Mouse (Mus musculus) kidney, embryonic 15.5 days (tissue): Measurements from ENCODE around the gene Btnl4. TPM values are rescaled to one million over a fixed set of nuclear protein-coding genes. Genes with fewer than 3 reads are reported as not detected.
"Not testable (repeated sequence)": the region's sequence is repeated elsewhere in the genome, so short reads cannot be mapped to it uniquely, and the experiment has no call there.

Experiments used
- ATAC-seq: fragments of 200-750 bp; cut with Nextera tagmentation; replicated peaks from 2 replicates; pipeline ENCODE4 v1.8.0; 2017; ENCODE audit warnings: moderate TSS enrichment; ENCODE audit not compliant: low FRiP score
- H3K27ac ChIP-seq: fragments of 300-500 bp; sonication (generic); 2 replicates; pipeline ENCODE4 v1.5.1; 2015; ENCODE audit warnings: mild to moderate bottlenecking, inconsistent platforms
- H3K27me3 ChIP-seq: fragments of 300-500 bp; sonication (generic); 2 replicates; pipeline ENCODE4 v1.6.1; 2015; ENCODE audit warnings: inconsistent platforms
- H3K36me3 ChIP-seq: fragments of 300-500 bp; sonication (generic); 2 replicates; pipeline ENCODE4 v1.6.1; 2015; ENCODE audit warnings: inconsistent platforms
- H3K4me1 ChIP-seq: fragments of 300-500 bp; sonication (generic); 2 replicates; pipeline ENCODE4 v1.6.1; 2015; ENCODE audit warnings: inconsistent platforms
- H3K4me2 ChIP-seq: fragments of 300-500 bp; sonication (generic); 2 replicates; pipeline ENCODE4 v1.6.1; 2015; ENCODE audit warnings: moderate library complexity, mild to moderate bottlenecking, inconsistent platforms
- H3K4me3 ChIP-seq: fragments of 300-500 bp; sonication (generic); replicated peaks from 2 replicates; pipeline ENCODE4 v1.5.1; 2015; ENCODE audit warnings: mild to moderate bottlenecking, inconsistent platforms
- H3K9ac ChIP-seq: fragments of 300-500 bp; sonication (generic); 2 replicates; pipeline ENCODE4 v1.6.1; 2015; ENCODE audit warnings: mild to moderate bottlenecking, inconsistent platforms
- H3K9me3 ChIP-seq: fragments of 300-500 bp; sonication (generic); replicated peaks from 2 replicates; pipeline ENCODE4 v1.6.1; 2016; ENCODE audit warnings: inconsistent platforms
- WGBS: fragments of 180-500 bp; shearing (Covaris S2); methylation state at CpG from one replicate; pipeline ENCODE4 v1.1.7; 2015; ENCODE audit warnings: mixed read lengths; 5-methylcytosine and 5-hydroxymethylcytosine counted together
- polyA plus RNA-seq: library from polyadenylated mRNA; unstranded; fragments of >200 nt; fragmentation: Nextera tagmentation; extraction: Ambion mirVana; gene quantifications from 2 replicates; pipeline ENCODE4 v1.2.1, GENCODE M21; 2015

The Btnl4 gene
- polyA plus RNA-seq, 1 experiment from 2014 or later, result not detected

GRCm38 (mm10) chr17:34476427-34476826 is 691 bp downstream of the Btnl4 start:
- no peaks in the 10 kb centered on the region for H3K9me3 ChIP-seq
- ATAC-seq, result no peak
- no peak overlapping the region for H3K27ac ChIP-seq
- WGBS, result 92% methylated on average over 1 of the region's 2 CpGs
- H3K4me2 ChIP-seq, result no peak overlapping the region
- H3K4me3 ChIP-seq, result no peak overlapping the region
- no peaks in the 10 kb centered on the region for H3K4me1 ChIP-seq
- H3K36me3 ChIP-seq, result no peaks in the 10 kb centered on the region
- no peak overlapping the region for H3K9ac ChIP-seq
- no peaks in the 10 kb centered on the region for H3K27me3 ChIP-seq

GRCm38 (mm10) chr17:34475060-34475459 is 2.1 kb downstream of the Btnl4 start:
- Histone ChIP-seq H3K9ac (no peak overlapping the region), H3K4me1 (no peaks in the 10 kb centered on the region), H3K36me3 (no peaks in the 10 kb centered on the region), H3K27me3 (0 out of 2 replicates have a peak, but pooled peaks cover 1% of the 10 kb centered on the region), H3K4me2 (no peak overlapping the region), H3K9me3 (no peaks in the 10 kb centered on the region), H3K4me3 (no peak overlapping the region), H3K27ac (no peak overlapping the region)
- no peak for ATAC-seq
- WGBS, result 74% methylated on average over 3 of the region's 3 CpGs

GRCm38 (mm10) chr17:34470491-34470890 is 6.6 kb downstream of the Btnl4 start:
- Histone ChIP-seq H3K4me3 (no peak overlapping the region), H3K9ac (no peak overlapping the region), H3K9me3 (no peaks in the 10 kb centered on the region), H3K4me2 (no peak overlapping the region), H3K4me1 (no peaks in the 10 kb centered on the region), H3K27me3 (0 out of 2 replicates have a peak, but pooled peaks cover 3% of the 10 kb centered on the region), H3K27ac (no peak overlapping the region), H3K36me3 (no peaks in the 10 kb centered on the region)
- WGBS, result 80% methylated on average over 2 of the region's 2 CpGs
- no peak for ATAC-seq

DNA sequence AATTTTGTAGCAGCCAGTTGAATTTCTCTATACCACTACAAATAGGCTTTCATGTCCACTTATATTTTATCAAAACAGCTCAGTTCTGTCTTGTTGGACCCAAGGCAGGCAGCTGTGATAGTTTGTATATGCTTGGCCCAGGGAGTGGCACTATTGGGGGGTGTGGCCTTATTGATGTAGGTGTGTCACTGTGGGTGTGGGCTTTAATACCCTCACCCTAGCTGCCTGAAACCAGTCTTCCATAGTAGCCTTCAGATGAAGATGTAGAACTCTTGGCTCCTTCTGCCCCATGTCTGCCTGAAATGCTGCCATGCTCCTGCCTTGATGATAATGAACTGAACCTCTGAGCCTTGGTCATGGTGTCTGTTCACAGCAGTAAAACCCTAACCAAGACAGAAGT is 11.2 kb downstream of the Btnl4 start:
- H3K4me2 ChIP-seq, H3K9ac ChIP-seq, H3K36me3 ChIP-seq, H3K27me3 ChIP-seq, H3K4me3 ChIP-seq, ATAC-seq, H3K9me3 ChIP-seq, H3K27ac ChIP-seq, H3K4me1 ChIP-seq: not testable (repeated sequence)

DNA sequence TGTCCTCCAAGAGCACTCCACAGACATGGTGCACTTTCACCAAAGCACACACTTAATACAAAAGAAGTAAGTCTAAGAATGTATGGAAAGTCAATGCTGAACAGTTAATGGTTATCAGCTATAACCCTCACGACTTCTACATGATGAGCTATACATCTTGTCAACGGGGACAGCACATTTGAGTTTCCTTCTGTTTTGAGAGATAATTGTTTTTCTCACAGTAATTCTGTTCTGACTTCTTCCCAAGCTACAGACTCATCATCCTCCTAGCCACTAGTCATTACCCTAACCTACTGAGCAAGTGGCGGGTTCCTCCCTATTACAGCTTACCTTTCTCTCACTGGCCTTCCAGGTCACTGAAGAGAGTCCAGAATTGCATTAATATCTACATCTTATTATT is 17.9 kb downstream of the Btnl4 start:
- H3K27me3 ChIP-seq, result no peaks in the 10 kb centered on the region
- no peaks in the 10 kb centered on the region for H3K4me1 ChIP-seq
- H3K9me3 ChIP-seq, result no peaks in the 10 kb centered on the region
- WGBS, result 86% methylated on average over 3 of the region's 3 CpGs
- no peak overlapping the region for H3K4me2 ChIP-seq
- H3K36me3 ChIP-seq, result no peaks in the 10 kb centered on the region
- H3K4me3 ChIP-seq, result no peak overlapping the region
- ATAC-seq, result no peak
- no peak overlapping the region for H3K27ac ChIP-seq
- H3K9ac ChIP-seq, result no peak overlapping the region

- H3K9me3 ChIP-seq, result no peaks in the 10 kb centered on the region
- no peak for ATAC-seq
- H3K4me3 ChIP-seq, result no peak overlapping the region
- 81% methylated on average over 4 of the region's 4 CpGs for WGBS
- H3K27ac ChIP-seq, result no peak overlapping the region
- H3K36me3 ChIP-seq, result no peaks in the 10 kb centered on the region
- H3K4me2 ChIP-seq, result no peak overlapping the region
- H3K4me1 ChIP-seq, result no peaks in the 10 kb centered on the region
- H3K27me3 ChIP-seq, result no peaks in the 10 kb centered on the region
- H3K9ac ChIP-seq, result no peak overlapping the region
Observed at GRCm38 (mm10) chr17:34457668-34458067, 19.4 kb downstream of the Btnl4 start.

DNA sequence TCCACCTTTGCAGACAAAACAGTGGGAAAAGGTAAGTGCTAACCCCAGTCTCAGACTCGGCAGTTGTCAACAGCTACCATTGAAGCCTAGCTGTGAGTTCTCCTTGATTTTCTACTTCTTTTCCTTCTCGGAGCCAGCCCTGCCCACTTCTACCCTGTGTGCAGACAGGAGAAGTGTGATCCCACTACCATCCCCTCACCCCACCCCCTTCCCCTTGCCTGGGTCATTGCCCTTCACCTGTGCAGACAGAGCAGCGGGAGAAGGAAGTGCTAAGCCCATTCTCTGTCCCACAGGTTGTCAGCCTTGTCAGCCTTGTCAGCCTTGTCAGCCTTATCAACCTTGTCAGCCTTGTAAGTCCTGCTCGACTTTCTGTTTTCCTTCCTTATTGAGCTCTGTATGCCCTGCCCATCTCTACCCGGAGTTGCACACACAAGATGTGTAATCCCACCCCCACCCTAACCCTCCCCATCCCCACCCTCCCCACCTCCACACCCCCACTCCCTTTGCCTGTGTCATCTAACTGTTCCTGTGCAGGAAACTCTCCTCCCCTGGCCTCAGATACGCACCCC is 28.6 kb downstream of the Btnl4 start:
- ATAC-seq, result no peak
- no peak overlapping the region for H3K27ac ChIP-seq
- H3K4me2 ChIP-seq, result no peak overlapping the region
- no peaks in the 10 kb centered on the region for H3K36me3 ChIP-seq
- no peak overlapping the region for H3K9ac ChIP-seq
- H3K9me3 ChIP-seq, result no peaks in the 10 kb centered on the region
- H3K4me1 ChIP-seq, result no peaks in the 10 kb centered on the region
- H3K27me3 ChIP-seq, result no peaks in the 10 kb centered on the region
- H3K4me3 ChIP-seq, result no peak overlapping the region
- WGBS, result 40% methylated on average over 6 of the region's 6 CpGs

DNA sequence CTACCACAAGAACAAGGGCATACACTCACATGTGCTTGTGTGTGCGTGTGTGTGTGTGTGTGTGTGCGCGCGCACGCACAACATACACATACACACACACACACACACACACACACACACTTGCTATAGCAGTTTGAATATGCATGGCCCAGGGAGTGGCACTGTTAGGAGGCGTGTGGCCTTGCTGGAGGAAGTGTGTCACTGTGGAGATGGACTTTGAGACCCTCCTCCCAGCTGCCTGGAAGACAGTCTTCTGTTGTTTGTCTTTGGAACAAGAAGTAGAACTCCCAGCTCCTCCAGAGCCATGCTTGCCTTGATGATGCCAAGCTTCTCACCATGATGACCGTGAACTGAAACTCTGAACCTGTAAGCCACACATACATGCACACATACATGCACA is 35.1 kb downstream of the Btnl4 start:
- H3K4me3 ChIP-seq, result no peak overlapping the region
- WGBS, result 84% methylated on average over 7 of the region's 7 CpGs
- H3K4me1 ChIP-seq, result 0 out of 2 replicates have a peak, but pooled peaks cover 3% of the 10 kb centered on the region
- no peaks in the 10 kb centered on the region for H3K27me3 ChIP-seq
- H3K36me3 ChIP-seq, result no peaks in the 10 kb centered on the region
- no peak overlapping the region for H3K27ac ChIP-seq
- H3K9ac ChIP-seq, result no peak overlapping the region
- no peaks in the 10 kb centered on the region for H3K9me3 ChIP-seq
- no peak for ATAC-seq
- no peak overlapping the region for H3K4me2 ChIP-seq

GRCm38 (mm10) chr17:34439795-34440194 is 37.3 kb downstream of the Btnl4 start:
- no peak overlapping the region for H3K9ac ChIP-seq
- no peak overlapping the region for H3K27ac ChIP-seq
- no peak overlapping the region for H3K4me3 ChIP-seq
- H3K4me2 ChIP-seq, result no peak overlapping the region
- ATAC-seq, result no peak
- H3K36me3 ChIP-seq, result no peaks in the 10 kb centered on the region
- no peaks in the 10 kb centered on the region for H3K9me3 ChIP-seq
- 41% methylated on average over 3 of the region's 3 CpGs for WGBS
- H3K27me3 ChIP-seq, result no peaks in the 10 kb centered on the region
- 0 out of 2 replicates have a peak, but pooled peaks cover 3% of the 10 kb centered on the region for H3K4me1 ChIP-seq

DNA sequence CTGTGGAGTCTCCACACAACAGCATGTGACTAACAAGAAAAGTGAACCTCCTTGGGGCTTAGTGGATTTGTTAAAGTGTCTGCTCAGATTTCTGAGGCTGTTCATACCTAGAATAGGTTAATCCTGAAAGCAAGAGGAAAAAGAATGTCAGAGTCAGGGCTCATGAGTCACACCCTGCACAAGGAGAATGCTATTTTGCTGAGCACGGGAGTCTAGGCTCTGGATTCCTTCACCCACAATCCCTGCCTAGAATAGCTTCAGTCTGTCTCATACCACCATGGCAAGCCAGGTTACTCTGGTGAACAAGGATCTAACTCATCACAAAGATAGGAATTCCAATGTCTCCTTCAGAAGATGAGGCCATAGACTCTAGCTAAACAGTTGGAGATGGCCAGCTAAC is 38.5 kb downstream of the Btnl4 start:
- no peak overlapping the region for H3K9ac ChIP-seq
- 39% methylated on average over 1 of the region's 1 CpGs for WGBS
- no peak overlapping the region for H3K4me3 ChIP-seq
- H3K9me3 ChIP-seq, result no peaks in the 10 kb centered on the region
- ATAC-seq, result no peak
- H3K27me3 ChIP-seq, result no peaks in the 10 kb centered on the region
- H3K4me2 ChIP-seq, result no peak overlapping the region
- no peak overlapping the region for H3K27ac ChIP-seq
- 0 out of 2 replicates have a peak, but pooled peaks cover 3% of the 10 kb centered on the region for H3K4me1 ChIP-seq
- no peaks in the 10 kb centered on the region for H3K36me3 ChIP-seq

- H3K4me1 ChIP-seq, result 0 out of 2 replicates have a peak, but pooled peaks cover 3% of the 10 kb centered on the region
- ATAC-seq, result no peak
- no peaks in the 10 kb centered on the region for H3K36me3 ChIP-seq
- WGBS, result 37% methylated on average over 7 of the region's 7 CpGs
- no peaks in the 10 kb centered on the region for H3K27me3 ChIP-seq
- no peaks in the 10 kb centered on the region for H3K9me3 ChIP-seq
- no peak overlapping the region for H3K4me3 ChIP-seq
- no peak overlapping the region for H3K9ac ChIP-seq
- no peak overlapping the region for H3K4me2 ChIP-seq
- no peak overlapping the region for H3K27ac ChIP-seq
Observed at GRCm38 (mm10) chr17:34437606-34438005, 39.5 kb downstream of the Btnl4 start.

DNA sequence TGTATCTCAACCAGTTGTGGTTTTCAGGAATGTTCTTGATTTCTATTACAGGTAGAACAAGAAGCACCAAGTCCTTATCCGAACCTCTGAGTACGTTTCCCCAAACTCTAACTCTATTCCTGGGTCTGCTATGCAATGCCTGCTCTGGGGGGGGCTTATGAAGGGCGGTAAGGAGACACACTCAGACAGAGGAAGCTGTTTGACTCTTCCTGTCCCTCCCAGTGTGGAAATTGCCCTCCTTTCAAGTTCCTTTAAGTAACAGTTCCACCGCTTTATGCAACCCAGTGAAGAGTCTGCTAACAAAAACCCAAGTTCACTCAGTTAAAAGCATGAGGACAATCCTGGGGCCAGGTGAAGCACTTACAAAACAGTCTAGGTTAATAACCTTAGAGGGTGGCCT is 40.0 kb downstream of the Btnl4 start:
- Histone ChIP-seq H3K4me2 (no peak overlapping the region), H3K27me3 (no peaks in the 10 kb centered on the region), H3K4me3 (no peak overlapping the region), H3K27ac (no peak overlapping the region), H3K4me1 (0 out of 2 replicates have a peak, but pooled peaks cover 3% of the 10 kb centered on the region), H3K9me3 (no peaks in the 10 kb centered on the region), H3K36me3 (no peaks in the 10 kb centered on the region), H3K9ac (no peak overlapping the region)
- 63% methylated on average over 4 of the region's 4 CpGs for WGBS
- no peak for ATAC-seq

- Histone ChIP-seq H3K9ac (no peak overlapping the region), H3K9me3 (no peaks in the 10 kb centered on the region), H3K36me3 (no peaks in the 10 kb centered on the region), H3K27me3 (no peaks in the 10 kb centered on the region), H3K4me1 (no peaks in the 10 kb centered on the region), H3K4me2 (no peak overlapping the region), H3K4me3 (no peak overlapping the region), H3K27ac (no peak overlapping the region)
- no peak for ATAC-seq
Observed at GRCm38 (mm10) chr17:34427597-34427996, 49.5 kb downstream of the Btnl4 start.
